Mouse (Mus musculus) forebrain, embryonic 11.5 days (tissue): ENCODE results near the gene Arhgap11a. TPM values are rescaled to one million over a fixed set of nuclear protein-coding genes. Genes with fewer than 3 reads are reported as not detected.

Experiments
- polyA plus RNA-seq: library from polyadenylated mRNA; unstranded; fragments of >200 nt; fragmentation: Nextera tagmentation; extraction: Ambion mirVana; gene quantifications from 2 replicates; pipeline ENCODE4 v1.2.1, GENCODE M21; 2014

The Arhgap11a gene
- polyA plus RNA-seq, 1 experiment from 2014 or later = 7.3 TPM

Other genes starting within 250 kb of the Arhgap11a start
- gene Grem1, start 90.0 kb downstream of the Arhgap11a start, polyA plus RNA-seq = 0.55 and 0.69 TPM in 2 replicates
- 36.0 and 37.3 TPM in 2 replicates for gene Scg5, start 19.5 kb downstream of the Arhgap11a start, polyA plus RNA-seq
- gene Gjd2, start 165.0 kb upstream of the Arhgap11a start, polyA plus RNA-seq = 1.4 TPM in 2 replicates
- gene Actc1, start 204.9 kb upstream of the Arhgap11a start, polyA plus RNA-seq = 0.71 and 0.84 TPM in 2 replicates